Mouse (Mus musculus) stomach, embryonic 15.5 days (tissue): Measurements from ENCODE around the gene Spg20. TPM values are rescaled to one million over a fixed set of nuclear protein-coding genes. Genes with fewer than 3 reads are reported as not detected.

Source experiments
- ATAC-seq: fragments of 200-750 bp; cut with Nextera tagmentation; 2 replicates; pipeline ENCODE4 v1.8.0; 2017; ENCODE audit warnings: low read depth, moderate number of reproducible peaks, moderate TSS enrichment; ENCODE audit not compliant: insufficient read depth, low FRiP score
- H3K27ac ChIP-seq: fragments of 300-500 bp; sonication (generic); 2 replicates; pipeline ENCODE4 v1.5.1; 2015; ENCODE audit warnings: mild to moderate bottlenecking, inconsistent platforms
- H3K27me3 ChIP-seq: fragments of 300-500 bp; sonication (generic); replicated peaks from 2 replicates; pipeline ENCODE4 v1.6.1; 2015; ENCODE audit warnings: inconsistent platforms
- H3K36me3 ChIP-seq: fragments of 300-500 bp; sonication (generic); 2 replicates; pipeline ENCODE4 v1.6.1; 2015; ENCODE audit warnings: inconsistent platforms
- H3K4me1 ChIP-seq: fragments of 300-500 bp; sonication (generic); 2 replicates; pipeline ENCODE4 v1.6.1; 2015; ENCODE audit warnings: inconsistent platforms
- H3K4me2 ChIP-seq: fragments of 300-500 bp; sonication (generic); 2 replicates; pipeline ENCODE4 v1.6.1; 2015; ENCODE audit warnings: mild to moderate bottlenecking, inconsistent platforms
- H3K4me3 ChIP-seq: fragments of 300-500 bp; sonication (generic); replicated peaks from 2 replicates; pipeline ENCODE4 v1.5.1; 2015; ENCODE audit warnings: inconsistent platforms
- H3K9ac ChIP-seq: fragments of 300-500 bp; sonication (generic); 2 replicates; pipeline ENCODE4 v1.6.1; 2015; ENCODE audit warnings: inconsistent platforms
- H3K9me3 ChIP-seq: fragments of 300-500 bp; sonication (generic); 2 replicates; pipeline ENCODE4 v1.6.1; 2016; ENCODE audit warnings: inconsistent platforms
- WGBS: fragments of 180-500 bp; shearing (Covaris S2); methylation state at CpG from one replicate; pipeline ENCODE4 v1.1.7; 2015; 5-methylcytosine and 5-hydroxymethylcytosine counted together
- polyA plus RNA-seq: library from polyadenylated mRNA; unstranded; fragments of >200 nt; fragmentation: Nextera tagmentation; extraction: Ambion mirVana; gene quantifications from 2 replicates; pipeline ENCODE4 v1.2.1, GENCODE M21; 2015

Spg20 gene
- polyA plus RNA-seq, 1 experiment from 2014 or later = 35.2 TPM

DNA sequence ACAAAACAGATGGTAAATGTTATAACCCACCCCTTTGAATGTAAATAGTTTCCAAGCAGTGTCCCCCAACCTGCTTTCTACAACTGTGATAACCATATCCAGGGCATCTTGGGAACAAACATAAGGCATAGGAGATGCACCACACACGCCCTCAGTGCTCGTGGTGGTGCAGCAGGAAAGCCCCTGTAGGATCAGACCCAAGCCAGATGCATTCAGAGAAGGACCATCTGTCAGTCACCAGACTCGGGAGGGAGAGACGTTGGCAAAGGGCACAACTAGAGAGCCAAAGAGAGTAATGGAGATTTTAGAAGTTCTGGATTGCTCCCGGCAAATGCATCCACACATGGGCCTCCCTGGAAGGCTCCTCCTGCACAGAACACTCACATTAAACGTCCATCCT lies 27.1 kb upstream of the Spg20 start:
- no peak overlapping the region for H3K4me3 ChIP-seq
- H3K27ac ChIP-seq = no peak overlapping the region
- H3K9me3 ChIP-seq = no peaks in the 10 kb centered on the region
- no peaks in the 10 kb centered on the region for H3K36me3 ChIP-seq
- H3K4me2 ChIP-seq = no peak overlapping the region
- H3K4me1 ChIP-seq = no peaks in the 10 kb centered on the region
- ATAC-seq = no peak
- H3K27me3 ChIP-seq = no peaks in the 10 kb centered on the region
- 52% methylated on average over 6 of the region's 6 CpGs for WGBS
- no peak overlapping the region for H3K9ac ChIP-seq

DNA sequence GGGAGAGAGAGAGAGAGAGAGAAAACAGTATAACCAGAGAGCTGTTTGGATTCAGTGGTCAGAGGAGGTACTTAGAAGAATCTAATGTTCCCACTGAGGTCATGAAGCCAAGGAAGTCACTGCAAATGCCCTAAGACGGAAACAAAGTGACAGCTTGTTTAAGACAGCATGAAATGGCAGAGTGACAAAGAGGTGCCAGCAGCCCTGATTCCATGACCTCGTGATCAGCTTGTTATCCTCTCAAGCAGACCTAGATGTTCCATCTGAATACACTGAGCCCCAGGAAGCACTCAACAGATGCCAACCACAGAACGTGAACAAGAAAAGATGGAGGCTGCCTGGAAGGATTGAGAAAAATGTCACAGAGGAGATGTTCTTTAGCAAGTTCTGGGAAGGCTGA lies 26.2 kb upstream of the Spg20 start:
- WGBS = 51% methylated on average over 3 of the region's 3 CpGs

DNA sequence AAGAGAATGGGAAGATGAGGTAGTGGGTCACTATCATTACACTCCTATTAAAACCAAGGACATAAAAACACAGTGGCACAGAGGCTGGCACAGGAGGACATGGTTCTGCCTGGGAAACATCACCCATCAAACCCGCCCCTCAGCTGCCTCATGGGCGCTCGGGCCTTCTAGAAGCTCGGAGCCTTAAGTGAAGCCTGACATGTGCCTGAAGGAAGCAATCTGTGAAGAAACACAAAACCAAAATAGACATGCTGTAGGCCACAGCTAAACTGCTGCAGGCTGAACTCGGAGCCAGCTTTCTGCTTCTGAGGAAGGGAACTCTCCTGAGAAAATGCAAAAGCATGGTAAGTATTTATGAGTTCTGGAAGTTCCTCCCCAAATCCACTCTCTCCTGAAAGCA lies 25.0 kb upstream of the Spg20 start:
- ATAC-seq = no peak
- no peak overlapping the region for H3K27ac ChIP-seq
- no peaks in the 10 kb centered on the region for H3K36me3 ChIP-seq
- no peak overlapping the region for H3K9ac ChIP-seq
- no peaks in the 10 kb centered on the region for H3K9me3 ChIP-seq
- H3K4me3 ChIP-seq = no peak overlapping the region
- 78% methylated on average over 5 of the region's 5 CpGs for WGBS
- no peaks in the 10 kb centered on the region for H3K4me1 ChIP-seq
- H3K27me3 ChIP-seq = no peaks in the 10 kb centered on the region
- no peak overlapping the region for H3K4me2 ChIP-seq

More for the DNA sequence above, 26.2 kb upstream of the Spg20 start:
- no peaks in the 10 kb centered on the region for H3K4me1 ChIP-seq
- H3K27ac ChIP-seq = no peak overlapping the region
- ATAC-seq = no peak
- no peaks in the 10 kb centered on the region for H3K36me3 ChIP-seq
- no peak overlapping the region for H3K4me2 ChIP-seq
- H3K9me3 ChIP-seq = no peaks in the 10 kb centered on the region
- no peak overlapping the region for H3K4me3 ChIP-seq
- no peaks in the 10 kb centered on the region for H3K27me3 ChIP-seq
- H3K9ac ChIP-seq = no peak overlapping the region

DNA sequence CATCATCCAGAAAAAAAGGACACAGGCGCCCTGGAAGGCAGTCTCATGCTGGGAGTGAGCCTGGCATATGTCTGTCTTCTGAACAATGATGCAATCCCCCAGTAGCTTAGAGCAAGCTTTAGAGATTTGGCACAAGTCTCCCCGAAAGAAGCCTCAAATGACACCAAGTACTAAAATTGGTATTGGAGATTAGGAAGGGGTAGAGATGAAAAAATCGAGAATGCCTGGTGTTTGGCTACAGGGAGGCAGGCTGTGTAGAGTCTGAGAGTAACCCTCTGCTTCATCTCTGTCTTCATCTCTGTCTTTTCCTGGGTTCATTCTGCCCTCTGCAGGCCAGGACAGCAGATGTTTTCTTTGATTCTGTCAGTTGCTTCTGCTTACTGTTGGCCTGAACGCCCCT lies 24.5 kb upstream of the Spg20 start:
- no peaks in the 10 kb centered on the region for H3K27me3 ChIP-seq
- WGBS = 63% methylated on average over 4 of the region's 4 CpGs
- H3K36me3 ChIP-seq = no peaks in the 10 kb centered on the region
- no peaks in the 10 kb centered on the region for H3K9me3 ChIP-seq
- no peak overlapping the region for H3K9ac ChIP-seq
- no peak overlapping the region for H3K4me2 ChIP-seq
- ATAC-seq = no peak
- no peak overlapping the region for H3K4me3 ChIP-seq
- H3K27ac ChIP-seq = no peak overlapping the region
- H3K4me1 ChIP-seq = no peaks in the 10 kb centered on the region

DNA sequence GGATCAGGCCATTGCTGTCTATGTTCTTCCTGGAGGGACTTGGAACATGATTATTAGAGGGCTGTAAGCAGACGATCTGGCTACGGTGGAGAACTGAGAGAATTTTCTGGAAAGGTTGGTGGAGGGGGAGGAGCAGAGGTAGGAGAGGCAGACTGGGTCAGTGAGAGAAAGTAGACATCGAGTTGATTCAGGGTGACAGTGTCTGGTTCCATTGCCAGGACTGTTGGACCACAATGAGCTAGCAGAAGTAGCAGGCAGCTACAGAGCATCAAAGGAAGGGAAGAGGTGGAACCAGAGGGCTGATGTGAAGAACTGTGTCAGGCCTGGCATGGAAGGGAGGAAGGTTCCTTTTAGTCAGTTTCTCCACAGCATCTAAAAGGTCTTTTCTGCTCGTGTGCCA lies 23.5 kb upstream of the Spg20 start:
- no peak for ATAC-seq
- H3K9me3 ChIP-seq = no peaks in the 10 kb centered on the region
- H3K27me3 ChIP-seq = no peaks in the 10 kb centered on the region
- H3K36me3 ChIP-seq = no peaks in the 10 kb centered on the region
- 65% methylated on average over 4 of the region's 4 CpGs for WGBS
- no peak overlapping the region for H3K4me2 ChIP-seq
- no peaks in the 10 kb centered on the region for H3K4me1 ChIP-seq
- H3K9ac ChIP-seq = no peak overlapping the region
- H3K4me3 ChIP-seq = no peak overlapping the region
- H3K27ac ChIP-seq = no peak overlapping the region

DNA sequence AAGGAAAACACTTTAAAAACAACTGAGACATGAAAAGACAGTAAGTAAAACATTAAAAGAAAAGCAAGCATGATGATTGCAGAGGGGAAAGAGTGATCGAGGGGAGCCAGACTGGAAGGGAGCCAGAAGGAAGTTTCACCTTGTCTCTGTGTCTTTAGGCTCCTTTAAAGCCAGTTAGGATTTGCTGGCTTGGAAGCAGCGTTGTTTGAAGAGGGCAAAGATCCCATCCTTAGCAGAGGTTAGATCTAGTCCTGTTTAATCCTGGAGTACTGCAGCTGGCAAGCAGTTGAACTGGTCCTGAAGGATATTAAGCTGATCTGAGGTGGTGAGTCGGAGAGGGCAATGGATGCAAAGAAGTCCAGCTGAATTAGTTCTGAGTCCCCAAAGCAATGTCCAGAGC lies 23.1 kb upstream of the Spg20 start:
- WGBS = 56% methylated on average over 3 of the region's 3 CpGs
- H3K27me3 ChIP-seq = no peaks in the 10 kb centered on the region
- H3K9ac ChIP-seq = no peak overlapping the region
- no peak for ATAC-seq
- no peak overlapping the region for H3K4me2 ChIP-seq
- H3K27ac ChIP-seq = no peak overlapping the region
- H3K4me3 ChIP-seq = no peak overlapping the region
- no peaks in the 10 kb centered on the region for H3K4me1 ChIP-seq
- no peaks in the 10 kb centered on the region for H3K36me3 ChIP-seq
- no peaks in the 10 kb centered on the region for H3K9me3 ChIP-seq

DNA sequence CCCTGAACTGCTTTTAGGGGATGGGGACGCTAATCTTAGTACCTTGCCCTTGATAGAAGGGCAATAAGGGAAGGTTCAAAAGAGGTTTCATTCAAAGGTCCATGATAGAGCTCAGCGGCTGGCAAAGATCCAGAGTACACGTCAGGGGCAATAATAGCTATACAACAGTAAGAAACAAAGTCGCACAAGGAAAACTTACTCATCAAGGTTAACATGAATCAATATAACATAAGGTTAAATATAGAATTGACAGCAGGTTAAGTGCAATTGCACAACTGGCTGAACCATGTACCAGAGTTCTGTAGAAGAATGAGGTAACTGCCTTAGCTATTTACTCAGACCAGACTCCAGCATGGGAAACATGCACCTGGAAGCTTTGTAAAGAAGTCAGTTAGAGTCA lies 22.6 kb upstream of the Spg20 start:
- Histone ChIP-seq H3K36me3 (no peaks in the 10 kb centered on the region), H3K9me3 (no peaks in the 10 kb centered on the region), H3K27me3 (no peaks in the 10 kb centered on the region), H3K27ac (no peak overlapping the region), H3K9ac (no peak overlapping the region), H3K4me2 (no peak overlapping the region), H3K4me3 (no peak overlapping the region), H3K4me1 (no peaks in the 10 kb centered on the region)
- WGBS = 70% methylated on average over 4 of the region's 4 CpGs
- ATAC-seq = peak; percentile 75; the same call in 1 of the 2 replicates

DNA sequence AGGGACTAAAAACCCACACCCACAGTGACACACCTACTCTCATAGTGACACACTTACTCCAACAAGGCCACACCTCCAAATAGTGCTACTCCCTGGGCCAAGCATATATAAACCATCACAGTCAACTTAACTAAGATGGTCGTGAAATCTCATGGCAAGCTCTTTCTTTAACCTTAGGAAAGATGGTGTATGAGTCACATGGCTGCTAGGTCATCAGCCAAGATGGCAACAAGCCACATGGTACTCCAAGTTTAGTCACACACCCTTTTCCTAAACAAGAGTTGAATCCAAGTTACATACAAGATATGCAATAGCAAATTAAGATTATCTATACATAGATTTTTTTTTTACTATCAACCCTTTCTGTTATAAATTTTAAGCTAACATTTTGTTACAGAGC lies 18.7 kb upstream of the Spg20 start:
- ATAC-seq = no peak
- H3K9ac ChIP-seq = no peak overlapping the region
- 72% methylated on average over 1 of the region's 1 CpGs for WGBS
- H3K9me3 ChIP-seq = no peaks in the 10 kb centered on the region
- no peak overlapping the region for H3K4me3 ChIP-seq
- no peak overlapping the region for H3K27ac ChIP-seq
- H3K36me3 ChIP-seq = no peaks in the 10 kb centered on the region
- H3K27me3 ChIP-seq = no peaks in the 10 kb centered on the region
- 0 out of 2 replicates have a peak, but pooled peaks cover 6% of the 10 kb centered on the region for H3K4me1 ChIP-seq
- H3K4me2 ChIP-seq = no peak overlapping the region

DNA sequence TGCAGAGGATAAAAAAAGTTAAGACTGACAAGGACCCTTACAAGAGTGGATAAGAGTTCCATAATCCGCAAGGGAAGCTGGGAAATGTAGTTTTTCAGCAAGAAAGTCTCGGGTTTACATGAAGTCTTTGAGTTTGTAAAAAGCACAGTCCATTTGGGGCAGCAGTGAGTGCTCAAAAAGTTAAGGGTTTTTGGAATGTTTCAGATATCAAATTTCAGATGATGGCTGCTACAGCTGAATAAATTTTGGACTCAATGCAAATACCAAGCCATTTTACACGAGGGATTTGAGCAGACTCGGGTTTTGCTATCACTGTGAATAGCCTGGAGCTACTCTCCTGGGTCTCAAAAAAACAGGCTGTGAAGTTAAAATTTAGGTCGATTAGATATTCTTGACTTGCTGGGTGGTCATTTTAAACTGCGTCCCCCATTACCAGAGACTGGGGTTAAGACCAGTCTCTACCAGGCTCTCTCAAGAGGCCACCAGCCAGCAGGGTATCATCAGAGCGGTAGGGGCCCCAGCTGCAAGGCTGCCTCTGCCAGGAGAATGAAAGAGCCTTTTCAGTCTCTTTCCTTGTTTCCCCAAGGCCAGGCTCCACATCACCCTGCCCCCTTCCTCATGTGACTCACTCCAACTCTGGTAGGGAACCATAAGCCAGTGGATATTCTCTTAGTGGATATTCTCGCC lies 15.8 kb upstream of the Spg20 start:
- no peak overlapping the region for H3K9ac ChIP-seq
- 31% methylated on average over 8 of the region's 8 CpGs for WGBS
- H3K4me1 ChIP-seq = peaks cover 9% of the 10 kb centered on the region; the same call in 1 of the 2 replicates
- no peaks in the 10 kb centered on the region for H3K27me3 ChIP-seq
- peak overlapping the region; percentile 70 for H3K27ac ChIP-seq
- peak; percentile 76; the same call in 1 of the 2 replicates for ATAC-seq
- H3K9me3 ChIP-seq = no peaks in the 10 kb centered on the region
- H3K36me3 ChIP-seq = no peaks in the 10 kb centered on the region
- H3K4me3 ChIP-seq = no peak overlapping the region
- peak overlapping the region; percentile 9; the same call in 1 of the 2 replicates for H3K4me2 ChIP-seq

DNA sequence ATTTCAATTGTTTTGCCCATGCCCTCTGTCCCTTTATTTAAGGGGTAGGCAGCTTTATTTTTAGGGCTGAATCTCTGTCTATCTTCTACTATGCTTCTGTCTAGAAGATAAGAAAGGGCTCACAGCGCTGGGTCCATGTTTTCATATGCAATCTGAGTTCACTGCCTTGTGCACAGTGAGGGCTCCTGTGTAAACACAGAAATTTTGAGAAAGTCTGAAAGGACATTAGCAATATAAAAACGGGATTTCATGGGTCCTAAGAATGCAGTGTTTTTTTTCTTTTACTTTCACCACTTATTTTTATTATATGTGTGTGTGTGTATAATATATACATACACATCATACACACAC lies 15.3 kb upstream of the Spg20 start:
- no peak overlapping the region for H3K9ac ChIP-seq
- WGBS = 50% methylated on average over 2 of the region's 2 CpGs
- no peak overlapping the region for H3K4me3 ChIP-seq
- no peaks in the 10 kb centered on the region for H3K36me3 ChIP-seq
- H3K4me1 ChIP-seq = peaks cover 9% of the 10 kb centered on the region; the same call in 1 of the 2 replicates
- H3K27ac ChIP-seq = peak overlapping the region; percentile 70
- H3K4me2 ChIP-seq = no peak overlapping the region
- H3K9me3 ChIP-seq = no peaks in the 10 kb centered on the region
- no peaks in the 10 kb centered on the region for H3K27me3 ChIP-seq
- ATAC-seq = no peak

DNA sequence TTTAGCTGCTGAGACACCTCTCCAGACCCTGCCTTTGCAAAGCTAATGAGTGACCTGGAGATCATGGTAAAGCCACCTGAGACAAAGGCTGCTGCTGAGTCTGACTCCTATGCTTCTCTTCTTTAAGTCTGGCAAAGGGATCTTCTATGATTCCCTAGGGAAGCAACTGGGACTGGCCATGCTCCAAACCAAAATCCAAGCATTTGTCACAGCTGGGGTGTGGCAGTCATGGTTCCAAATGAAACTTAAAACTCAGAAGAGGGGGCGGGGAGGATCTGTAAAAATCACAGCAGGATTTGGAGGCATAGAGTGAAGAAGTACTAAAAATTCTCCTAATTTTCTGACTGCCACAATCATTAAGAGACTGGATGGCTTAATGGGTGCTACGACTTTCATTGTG lies 14.7 kb upstream of the Spg20 start:
- 84% methylated on average over 2 of the region's 2 CpGs for WGBS
- no peak for ATAC-seq
- Histone ChIP-seq H3K9me3 (no peaks in the 10 kb centered on the region), H3K4me3 (no peak overlapping the region), H3K27ac (no peak overlapping the region), H3K36me3 (no peaks in the 10 kb centered on the region), H3K9ac (no peak overlapping the region), H3K4me2 (no peak overlapping the region), H3K27me3 (no peaks in the 10 kb centered on the region), H3K4me1 (peaks cover 9% of the 10 kb centered on the region; the same call in 1 of the 2 replicates)

DNA sequence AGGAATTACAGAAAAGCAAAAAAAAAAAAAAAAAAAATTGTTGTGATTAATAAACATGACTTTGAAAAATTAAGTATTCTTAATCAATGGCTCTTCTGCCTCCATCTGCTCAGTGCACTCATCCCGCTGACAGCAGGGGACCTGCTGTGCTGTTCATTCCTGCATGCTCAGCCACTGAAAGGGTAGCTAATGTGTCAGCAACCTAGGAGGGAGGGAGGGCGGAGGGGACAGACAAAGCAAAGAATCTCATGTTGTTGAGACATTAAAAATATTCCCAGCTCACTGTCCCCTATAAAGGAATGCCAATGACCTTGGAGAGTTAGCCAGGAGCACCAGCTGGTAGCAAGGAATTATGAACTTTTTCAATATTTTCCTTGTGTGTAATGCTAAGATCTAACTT lies 13.9 kb upstream of the Spg20 start:
- Histone ChIP-seq H3K4me2 (no peak overlapping the region), H3K4me3 (no peak overlapping the region), H3K27me3 (no peaks in the 10 kb centered on the region), H3K9me3 (no peaks in the 10 kb centered on the region), H3K9ac (no peak overlapping the region), H3K27ac (no peak overlapping the region), H3K36me3 (no peaks in the 10 kb centered on the region), H3K4me1 (peaks cover 9% of the 10 kb centered on the region; the same call in 1 of the 2 replicates)
- no peak for ATAC-seq
- WGBS = 77% methylated on average over 2 of the region's 2 CpGs

DNA sequence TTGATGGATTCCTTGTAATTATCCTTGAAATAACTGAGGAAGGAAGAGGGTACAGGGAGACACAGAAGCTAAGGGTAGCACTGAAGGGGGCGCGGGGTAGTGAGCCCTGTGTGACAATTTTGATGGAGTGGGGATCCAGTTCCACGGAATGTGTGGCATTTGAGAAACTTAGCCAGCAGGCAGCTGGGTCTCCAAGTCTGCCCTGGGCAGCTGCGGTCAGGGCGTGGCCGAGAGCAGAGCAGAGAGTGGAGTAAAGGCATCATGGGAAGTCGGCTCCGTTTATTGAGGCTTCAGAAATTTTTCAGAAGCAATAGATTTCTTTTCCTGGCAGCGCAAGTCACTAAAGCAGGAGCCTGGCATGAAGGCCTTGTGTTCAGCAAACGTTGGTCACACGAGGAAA lies 12.9 kb upstream of the Spg20 start:
- no peak overlapping the region for H3K9ac ChIP-seq
- H3K27me3 ChIP-seq = no peaks in the 10 kb centered on the region
- peaks cover 9% of the 10 kb centered on the region; the same call in 1 of the 2 replicates for H3K4me1 ChIP-seq
- H3K4me2 ChIP-seq = no peak overlapping the region
- no peak overlapping the region for H3K4me3 ChIP-seq
- no peaks in the 10 kb centered on the region for H3K9me3 ChIP-seq
- no peak for ATAC-seq
- H3K27ac ChIP-seq = no peak overlapping the region
- H3K36me3 ChIP-seq = no peaks in the 10 kb centered on the region
- WGBS = 59% methylated on average over 11 of the region's 11 CpGs
